Mouse (Mus musculus) heart, postnatal 14 days (tissue): ENCODE results near the gene Rbx1. TPM values are rescaled to one million over a fixed set of nuclear protein-coding genes. Genes with fewer than 3 reads are reported as not detected.

ENCODE experiments used
- total RNA-seq, 2 experiments: library from RNA; stranded (reverse); gene quantifications; 2 replicates each; pipeline ENCODE4 v1.2.3; 2021

Rbx1 gene
- total RNA-seq, 2 experiments from 2014 or later: 120 to 130 TPM

Other genes with a start within 250 kb of the Rbx1 start
- not detected for gene Mchr1, start 230.8 kb upstream of the Rbx1 start, total RNA-seq
- 10 to 100 TPM; 24.3 to 26.5 TPM for gene Slc25a17, start 105.5 kb upstream of the Rbx1 start, total RNA-seq
- 10 to 100 TPM; 71.5 to 86.1 TPM for gene St13, start 66.2 kb upstream of the Rbx1 start, total RNA-seq
- gene Xpnpep3, start 66.2 kb upstream of the Rbx1 start, total RNA-seq: 10 to 100 TPM; 12.5 to 13.4 TPM
- gene Dnajb7, start 58.0 kb upstream of the Rbx1 start, total RNA-seq: not detected
- gene Ep300, start 119.1 kb downstream of the Rbx1 start, total RNA-seq: 10 to 100 TPM; 54.6 to 57.1 TPM
- 1 to 10 TPM; 9.4 to 9.6 TPM for gene L3mbtl2, start 197.6 kb downstream of the Rbx1 start, total RNA-seq
- gene Chadl, start 231.0 kb downstream of the Rbx1 start, total RNA-seq: 1 to 10 TPM; 1.0 to 1.1 TPM